Mouse (Mus musculus): ENCODE results near the gene Ctps.
"Not testable (repeated sequence)": the region's sequence is repeated elsewhere in the genome, so short reads cannot be mapped to it uniquely, and the experiment has no call there.

The Ctps gene

DNA sequence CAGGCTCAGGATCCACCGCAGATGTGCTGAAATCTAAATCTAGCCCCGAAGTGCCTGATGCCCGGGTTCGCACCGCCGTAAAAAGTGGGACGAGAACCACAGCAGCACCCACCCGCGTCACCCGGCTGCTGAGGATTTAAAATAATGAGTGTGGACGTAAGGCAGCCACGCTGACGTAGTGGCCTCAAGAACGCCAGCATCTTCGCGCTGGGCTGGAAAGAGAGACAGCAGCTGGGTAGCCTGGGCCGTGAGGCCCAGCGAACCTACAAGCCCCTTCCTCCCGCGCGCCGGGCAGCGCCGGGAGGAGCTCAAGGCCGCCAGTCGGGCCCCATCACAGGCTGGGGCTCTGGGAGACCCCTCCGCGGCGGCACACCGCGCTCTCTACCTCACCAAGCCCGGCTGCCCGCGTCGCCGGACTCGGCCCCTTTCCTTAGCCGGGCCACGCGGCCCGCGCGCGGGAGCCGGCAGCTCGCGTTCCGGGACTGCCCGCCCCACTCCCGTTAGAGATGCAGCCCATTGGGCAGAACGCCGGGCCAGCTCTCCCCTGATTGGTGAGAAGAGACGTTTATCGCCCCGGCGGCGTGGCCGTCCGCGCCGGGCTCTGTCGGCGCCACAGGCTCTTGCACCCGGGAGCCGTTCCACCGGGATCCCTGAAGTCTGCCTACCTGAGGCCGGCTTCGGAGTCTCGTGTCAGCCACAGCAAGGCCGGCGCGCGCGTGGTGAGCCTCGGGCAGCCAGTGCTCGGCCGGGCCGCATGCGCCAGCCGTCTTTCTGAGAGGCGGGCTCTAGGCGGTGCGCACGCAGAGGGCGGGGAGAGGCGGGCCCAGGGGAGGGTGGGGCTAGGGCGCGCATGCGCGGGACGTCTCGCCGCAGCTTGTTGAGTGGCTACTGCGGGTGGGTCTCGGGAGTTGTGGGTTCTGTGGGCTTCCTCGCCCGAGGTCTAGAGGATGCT lies at the start of gene Ctps:
TSS of gene Ctps (minus strand) at position 791 of the 952 bp plus-strand sequence.
- peak; percentile 96 for DNase-seq (ENCODE audit: low spot score in 2 of 2)

DNA sequence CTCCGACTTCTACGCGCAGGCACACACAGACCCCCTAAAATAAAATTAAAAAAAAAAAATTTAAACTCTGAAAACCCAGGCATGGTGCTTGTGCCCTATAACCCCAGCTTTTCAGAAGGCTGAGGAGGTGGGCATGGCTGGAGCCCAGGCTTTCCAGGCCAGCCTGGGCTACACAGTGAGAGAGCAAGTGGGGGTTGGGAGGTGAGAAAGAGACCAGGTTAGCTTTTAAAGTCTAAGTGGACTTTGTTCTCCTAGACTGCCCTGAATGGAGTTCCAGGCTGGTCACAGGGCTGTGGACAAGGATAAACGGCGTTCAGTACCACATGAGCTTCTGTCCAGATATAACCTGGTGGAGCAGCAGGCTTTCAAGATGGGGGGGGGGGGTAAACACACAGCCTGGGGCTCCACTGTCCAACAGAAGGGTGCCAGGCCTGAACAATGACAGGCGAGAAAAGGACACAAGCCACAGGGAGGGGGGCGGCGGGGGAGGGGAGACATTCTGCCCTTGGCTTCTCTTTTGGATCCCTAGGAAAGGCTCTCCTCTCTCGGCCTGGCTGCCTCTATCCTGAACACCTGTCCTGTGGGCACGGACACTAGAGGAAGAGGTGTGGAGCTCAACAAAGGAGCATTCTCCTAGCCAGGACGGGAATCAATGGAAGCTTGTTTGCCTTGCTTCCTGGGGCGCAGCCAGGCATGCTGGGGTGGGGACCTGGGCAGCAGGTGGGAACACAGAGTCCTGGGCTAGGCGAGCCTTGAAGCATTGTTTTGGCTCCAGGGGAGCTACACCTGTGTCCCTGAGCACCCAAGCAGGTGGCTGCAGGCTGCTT lies 46.3 kb upstream of the Ctps start:
- no peak for DNase-seq (ENCODE audit: low spot score in 2 of 2)

DNA sequence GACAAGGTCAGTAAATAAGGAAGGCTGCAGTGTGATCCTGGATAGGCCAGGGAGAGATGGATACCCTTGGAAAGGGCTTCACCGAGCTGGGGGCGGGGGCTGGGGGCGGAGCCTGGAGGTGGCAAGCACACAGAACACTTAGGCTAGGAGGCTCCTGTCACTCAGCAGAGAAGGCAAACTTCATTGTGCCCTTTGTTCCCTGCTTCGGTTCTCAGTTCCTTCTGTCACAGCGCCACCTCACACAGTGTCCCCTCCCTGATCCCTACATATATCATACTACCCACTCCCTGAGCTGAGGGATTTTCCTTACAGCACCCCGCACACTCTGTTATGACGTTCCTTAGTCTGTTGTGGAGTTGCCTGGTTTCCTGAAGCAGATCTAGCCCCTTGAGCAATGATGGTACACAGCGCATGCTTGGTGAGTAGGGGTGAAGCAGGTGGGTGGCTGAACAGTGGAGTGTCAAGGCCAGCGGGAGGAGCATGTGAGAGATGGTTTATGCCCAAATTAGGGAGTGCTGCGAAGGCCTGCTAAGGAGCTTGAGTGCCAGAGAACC lies 45.5 kb upstream of the Ctps start:
- DNase-seq (ENCODE audit: low spot score in 2 of 2) = peak in 1 of 2 experiments; percentile 37

GRCm38 (mm10) chr4:120614644-120615043 lies 44.6 kb upstream of the Ctps start:
- no peak for DNase-seq (ENCODE audit: low spot score in 2 of 2)

- peak; percentile 68 to 78 for DNase-seq (ENCODE audit: low spot score in 2 of 2)
Observed at GRCm38 (mm10) chr4:120613691-120614329, 43.7 kb upstream of the Ctps start.

GRCm38 (mm10) chr4:120612304-120613080 lies 42.4 kb upstream of the Ctps start:
- DNase-seq (ENCODE audit: low spot score in 2 of 2) = no peak

DNA sequence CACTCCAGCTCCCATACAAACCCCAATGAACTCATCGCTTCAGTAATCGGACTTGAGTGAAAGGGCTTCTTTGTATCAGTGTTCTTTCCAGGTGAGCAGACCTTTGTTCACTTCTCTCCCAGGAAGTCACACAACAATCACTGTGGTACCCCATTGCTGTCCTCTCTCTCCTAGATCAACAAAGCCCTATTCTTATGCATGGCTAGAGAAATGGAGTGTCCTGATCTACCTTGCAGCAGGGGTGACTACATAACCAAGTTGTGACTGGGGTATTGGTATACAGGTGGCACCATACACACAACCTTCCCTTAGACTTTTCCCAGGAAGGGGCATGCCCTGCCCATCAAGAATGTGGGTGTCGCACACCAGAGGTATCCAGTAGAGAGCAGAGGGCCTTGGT lies 40.9 kb upstream of the Ctps start:
- no peak for DNase-seq (ENCODE audit: low spot score in 2 of 2)

DNA sequence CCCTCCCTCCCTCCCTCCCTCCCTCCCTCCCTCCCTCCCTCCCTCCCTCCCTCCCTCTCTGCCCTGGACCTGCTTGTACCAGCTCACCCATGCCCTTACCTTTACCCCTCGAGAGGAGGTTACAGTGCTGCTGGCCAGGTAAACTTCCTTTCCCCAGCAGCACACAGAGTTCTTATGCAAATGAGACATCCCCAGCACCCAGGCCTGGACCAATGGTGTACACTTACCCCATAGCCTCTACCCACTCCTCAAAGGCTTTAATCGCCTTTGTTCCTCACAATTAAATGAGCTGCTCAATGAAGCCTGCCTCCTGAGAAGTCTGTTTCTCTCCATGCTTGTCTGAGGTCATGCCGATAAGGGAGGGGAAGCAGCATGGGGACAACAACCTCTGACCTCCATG lies 36.9 kb upstream of the Ctps start:
- DNase-seq (ENCODE audit: low spot score in 2 of 2) = no peak

GRCm38 (mm10) chr4:120602669-120603068 lies 32.6 kb upstream of the Ctps start:
- no peak for DNase-seq (ENCODE audit: low spot score in 2 of 2)

DNA sequence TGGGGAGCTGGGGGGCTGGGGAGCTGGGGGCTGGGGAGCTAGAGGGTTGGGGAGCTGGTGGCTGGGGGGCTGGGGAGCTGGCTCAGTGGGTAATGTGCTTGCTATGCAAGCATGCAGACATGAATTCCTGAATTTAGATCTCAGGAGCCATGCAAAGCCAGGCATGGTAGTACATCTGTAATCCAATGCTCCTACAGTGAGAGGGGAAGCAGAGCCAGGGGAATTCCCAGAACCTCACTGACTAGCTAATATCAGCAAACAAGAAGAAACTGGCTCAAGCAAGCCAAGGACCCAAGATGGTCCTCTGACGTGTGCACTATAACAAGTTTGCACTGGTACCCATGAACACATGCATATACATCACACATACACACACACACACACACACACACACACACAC lies 31.7 kb upstream of the Ctps start:
- no peak for DNase-seq (ENCODE audit: low spot score in 2 of 2)

DNA sequence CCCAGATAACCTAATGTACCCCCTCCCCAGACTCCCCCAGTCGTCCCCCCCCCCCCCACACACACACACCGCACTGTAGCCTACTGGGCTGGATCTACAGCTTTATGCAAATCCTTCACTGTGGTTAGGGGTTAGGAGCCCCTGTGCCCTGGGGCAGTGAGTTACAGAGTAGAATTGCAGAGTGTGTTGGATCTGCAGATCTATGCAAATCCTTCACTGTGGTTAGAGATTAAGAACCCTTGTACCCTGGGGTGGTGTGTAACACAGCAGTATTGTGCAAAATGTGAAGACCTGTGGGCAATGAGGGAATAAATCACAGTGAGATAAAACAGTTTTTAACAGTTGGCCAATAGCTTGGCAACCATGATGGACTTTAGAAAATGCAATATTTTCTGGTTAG lies 28.8 kb upstream of the Ctps start:
- no peak for DNase-seq (ENCODE audit: low spot score in 2 of 2)

- not testable (repeated sequence) for DNase-seq (ENCODE audit: low spot score in 2 of 2)
Observed at GRCm38 (mm10) chr4:120596210-120596609, 26.1 kb upstream of the Ctps start.

DNA sequence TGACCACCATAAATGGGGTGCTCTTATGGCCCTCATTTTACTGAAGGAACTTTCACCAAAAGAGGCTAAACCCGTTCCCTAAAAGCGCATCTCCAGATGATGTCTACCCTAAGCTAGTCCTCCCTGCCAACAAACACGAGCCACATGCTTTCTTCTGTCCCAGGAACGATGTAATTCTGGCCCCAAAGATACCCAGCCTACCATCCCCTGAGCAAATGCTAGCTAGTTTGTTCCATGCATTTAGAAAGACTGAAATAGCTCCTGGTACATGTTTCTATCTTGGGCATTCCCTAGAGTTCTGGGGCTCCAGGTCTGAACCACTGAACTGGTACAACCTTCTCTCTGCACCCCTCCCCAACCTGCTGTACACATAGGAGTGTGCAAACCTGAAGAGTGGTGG lies 20.9 kb upstream of the Ctps start:
- DNase-seq (ENCODE audit: low spot score in 2 of 2) = no peak

- peak; percentile 75 to 76 for DNase-seq (ENCODE audit: low spot score in 2 of 2)
Observed at GRCm38 (mm10) chr4:120589815-120590422, 19.8 kb upstream of the Ctps start.

- no peak for DNase-seq (ENCODE audit: low spot score in 2 of 2)
Observed at GRCm38 (mm10) chr4:120589070-120589469, 19.0 kb upstream of the Ctps start.

- no peak for DNase-seq (ENCODE audit: low spot score in 2 of 2)
Observed at GRCm38 (mm10) chr4:120588445-120588844, 18.4 kb upstream of the Ctps start, which contains the start of gene Gm8439. Gene Gm8439 (plus strand): TSS chr4:120588745.

DNA sequence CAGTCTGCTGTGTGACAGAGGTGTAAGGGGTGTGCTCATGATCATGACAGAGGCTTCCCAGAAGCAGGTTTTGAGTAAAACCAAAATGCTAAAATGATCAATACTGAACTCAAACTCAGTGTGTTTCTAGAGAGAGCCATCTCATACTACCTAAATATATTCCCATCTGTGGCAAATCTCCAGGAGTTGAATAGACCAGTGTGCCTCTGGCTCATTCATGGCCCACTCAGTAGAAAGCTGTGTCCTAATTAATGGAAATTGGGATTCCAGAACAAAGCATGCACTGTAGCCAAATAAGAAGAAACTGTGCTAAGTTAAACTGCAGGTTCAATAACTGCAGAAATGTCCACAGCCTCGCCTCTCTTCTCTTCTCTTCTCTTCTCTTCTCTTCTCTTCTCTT lies 16.9 kb upstream of the Ctps start:
- DNase-seq (ENCODE audit: low spot score in 2 of 2) = no peak

GRCm38 (mm10) chr4:120581711-120582110 lies 11.6 kb upstream of the Ctps start:
- DNase-seq (ENCODE audit: low spot score in 2 of 2) = no peak

- DNase-seq (ENCODE audit: low spot score in 2 of 2) = no peak
Observed at GRCm38 (mm10) chr4:120580894-120581293, 10.8 kb upstream of the Ctps start.

GRCm38 (mm10) chr4:120571691-120572090 lies 1.6 kb upstream of the Ctps start:
- no peak for DNase-seq (ENCODE audit: low spot score in 2 of 2)

DNA sequence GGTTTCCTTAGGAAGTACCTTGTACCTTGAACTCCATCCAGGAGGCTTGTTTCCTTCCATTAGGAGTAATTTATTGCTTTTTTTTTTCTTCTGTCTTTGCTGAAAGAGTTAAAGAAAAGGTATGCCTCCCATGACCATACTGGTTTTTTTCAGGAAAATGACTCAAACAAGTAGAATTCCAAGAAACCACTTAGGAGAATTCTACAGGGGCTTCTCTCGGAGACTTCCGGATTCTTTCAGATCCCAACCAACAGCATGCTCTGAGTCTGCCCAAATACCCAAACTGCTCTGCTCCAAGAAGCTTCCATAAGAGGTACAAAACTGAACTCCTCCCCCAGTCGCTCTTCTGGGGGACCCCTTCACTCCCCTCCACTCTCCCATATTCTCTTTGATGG lies 991 bp upstream of the Ctps start:
- no peak for DNase-seq (ENCODE audit: low spot score in 2 of 2)

Measured in right cerebral cortex, postnatal 10 days (tissue).